Mouse (Mus musculus): ENCODE results near the gene Hic1.

DNA sequence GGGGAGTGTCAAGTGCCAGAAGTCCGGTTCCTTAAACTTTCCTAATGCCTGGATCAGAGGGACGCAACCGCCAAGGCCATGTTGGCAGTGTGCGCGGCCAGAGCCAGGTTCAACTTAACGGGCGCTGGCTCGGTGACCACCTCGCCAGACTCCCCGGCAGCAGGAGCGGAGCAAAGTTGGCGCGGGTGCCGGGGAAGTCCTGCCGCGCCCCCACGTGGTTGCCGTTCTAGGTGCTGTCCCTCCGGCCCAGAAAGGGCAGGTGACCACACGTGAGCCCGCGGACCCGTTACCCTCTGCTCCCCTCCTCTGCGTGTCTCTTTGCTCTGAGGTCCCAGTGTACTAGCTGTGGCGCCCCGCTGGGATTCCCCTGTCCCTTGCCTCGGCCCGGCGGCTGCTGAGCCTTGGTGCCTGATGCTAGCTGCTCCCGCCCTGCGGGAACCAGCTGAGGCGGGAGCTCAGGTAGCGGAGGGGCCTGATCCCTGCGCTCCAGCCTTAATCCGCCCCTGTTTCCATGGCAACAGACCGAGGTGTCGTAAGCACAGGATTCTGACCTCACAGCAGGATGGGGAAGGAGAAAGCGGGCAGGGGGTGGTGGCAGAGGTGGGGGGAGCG, 25.6 kb upstream of the Hic1 start:
- TF ChIP-seq CTCF (IDR thresholded peaks at IDR 0.05; ENCODE audit: low read depth, low read length) (no peak), POLR2A (IDR thresholded peaks at IDR 0.05; ENCODE audit: borderline replicate concordance, low read depth, low read length) (no peak)
